In genomic region chr7:80205705-80206589, GRCm38 (mm10) we compare ENCODE assay signal across 18 mouse cellular contexts. TPM values are rescaled to one million over a fixed set of nuclear protein-coding genes. Genes with fewer than 3 reads are reported as not detected.
DNase-seq lines count a peak whose midpoint lies in the region; ATAC-seq and TF ChIP-seq lines count a peak whose summit lies in the region.
"Had no signal": no experiment of that assay in that cellular context is flagged by ENCODE, and none has a peak within 500 bp of the region (broad histone marks: within the 10 kb centered on the region; RNA-seq: fewer than 3 reads in every experiment).

No protein-coding gene starts in this region.

- H3K4me1 ChIP-seq in hindbrain, embryonic 10.5 days (replicated peaks): peaks cover 89% of the 10 kb centered on the region
- peaks cover 78% of the 10 kb centered on the region for H3K4me1 ChIP-seq in hindbrain, embryonic 12.5 days
- peaks cover 100% of the 10 kb centered on the region for H3K4me1 ChIP-seq in liver, embryonic 13.5 days (replicated peaks)
- H3K4me1 ChIP-seq in cerebellum, adult 2 months (ENCODE audit: control insufficient read depth, insufficient read depth, low read length): peaks cover 23% of the 10 kb centered on the region

- 89% methylated on average over 12 of the region's 12 CpGs for WGBS in hindbrain, embryonic 10.5 days
- WGBS in hindbrain, embryonic 12.5 days: 90% methylated on average over 12 of the region's 12 CpGs
- 49% methylated on average over 12 of the region's 12 CpGs for WGBS in liver, embryonic 13.5 days (ENCODE audit: insufficient replicate concordance)
- WGBS in cerebellum, adult 2 months: 90% methylated on average over 12 of the region's 12 CpGs

- no peaks in the 10 kb centered on the region for H3K9me3 ChIP-seq in hindbrain, embryonic 10.5 days
- no peaks in the 10 kb centered on the region for H3K9me3 ChIP-seq in hindbrain, embryonic 12.5 days (replicated peaks)
- H3K9me3 ChIP-seq in liver, embryonic 13.5 days (replicated peaks): no peaks in the 10 kb centered on the region
- H3K9me3 ChIP-seq: limb, embryonic 12.5 days; midbrain, embryonic 12.5 days had no signal

- H3K36me3 ChIP-seq in hindbrain, embryonic 10.5 days: peaks cover 11% of the 10 kb centered on the region
- H3K36me3 ChIP-seq in hindbrain, embryonic 12.5 days: no peaks in the 10 kb centered on the region
- peaks cover 43% of the 10 kb centered on the region for H3K36me3 ChIP-seq in liver, embryonic 13.5 days
- H3K36me3 ChIP-seq: midbrain, embryonic 12.5 days had no signal

- no peak for DNase-seq in hindbrain, embryonic 10.5 days (ENCODE audit: low spot score)
- peak; percentile 44 for DNase-seq in CD4-positive helper T cell, adult 2 months (ENCODE audit: low read depth, low spot score)
- peak; percentile 42 for DNase-seq in T-cell, adult 2 months (ENCODE audit: low spot score)
- DNase-seq in liver, embryonic 13.5 days: no peak
- no peak for DNase-seq in embryo, embryonic 9.5 days (ENCODE audit: extremely low spot score)
- no peak for DNase-seq in lung, postnatal 25 days (ENCODE audit: low spot score)
- no peak for DNase-seq in cerebellum, adult 2 months
- DNase-seq: adrenal gland, postnatal 36 days; cerebellum, adult 8-10 months; gastrocnemius, postnatal 36 days; heart, postnatal 36 days; kidney, adult 11 months; layer of hippocampus, adult 9-11 months had no signal

- no peak overlapping the region for H3K4me3 ChIP-seq in hindbrain, embryonic 10.5 days
- H3K4me3 ChIP-seq in hindbrain, embryonic 12.5 days: no peak overlapping the region
- no peak overlapping the region for H3K4me3 ChIP-seq in liver, embryonic 13.5 days (replicated peaks)
- H3K4me3 ChIP-seq in cerebellum, adult 2 months (replicated peaks; ENCODE audit: insufficient read depth, low read depth, low read length): no peak overlapping the region
- H3K4me3 ChIP-seq: limb, embryonic 12.5 days; midbrain, embryonic 12.5 days had no signal

- TF ChIP-seq CTCF in cerebellum, adult 2 months (IDR thresholded peaks at IDR 0.05; ENCODE audit: borderline replicate concordance, insufficient read depth, low read depth, low read length): no peak

- H3K27me3 ChIP-seq in hindbrain, embryonic 10.5 days (ENCODE audit: insufficient read depth, poor library complexity, severe bottlenecking): no peaks in the 10 kb centered on the region
- H3K27me3 ChIP-seq in hindbrain, embryonic 12.5 days: no peaks in the 10 kb centered on the region
- H3K27me3 ChIP-seq in liver, embryonic 13.5 days: no peaks in the 10 kb centered on the region
- H3K27me3 ChIP-seq in cerebellum, adult 2 months (ENCODE audit: control insufficient read depth, insufficient read depth, low read length): no peaks in the 10 kb centered on the region
- H3K27me3 ChIP-seq: limb, embryonic 12.5 days had no signal

- no peak for ATAC-seq in hindbrain, embryonic 12.5 days (ENCODE audit: low FRiP score)
- ATAC-seq in liver, embryonic 13.5 days (ENCODE audit: low read depth): no peak
- ATAC-seq: CD4-positive, CD25-positive, alpha-beta regulatory T cell, adult 4 months; forebrain, embryonic 16.5 days had no signal

- H3K4me2 ChIP-seq in hindbrain, embryonic 12.5 days (replicated peaks): no peak overlapping the region
- H3K4me2 ChIP-seq in liver, embryonic 13.5 days: peak overlapping the region; percentile 88
- H3K4me2 ChIP-seq: limb, embryonic 12.5 days; midbrain, embryonic 12.5 days had no signal

- H3K27ac ChIP-seq in hindbrain, embryonic 10.5 days: 0 out of 2 replicates have a peak overlapping the region, but pooled peaks have one; percentile 5
- H3K27ac ChIP-seq in hindbrain, embryonic 12.5 days: no peak overlapping the region
- H3K27ac ChIP-seq in liver, embryonic 13.5 days: peak overlapping the region; percentile 100
- H3K27ac ChIP-seq in cerebellum, adult 2 months (ENCODE audit: insufficient read depth, low read length): no peak overlapping the region
- H3K27ac ChIP-seq: limb, embryonic 12.5 days; midbrain, embryonic 12.5 days had no signal

- TF ChIP-seq POLR2A in cerebellum, adult 2 months (IDR thresholded peaks at IDR 0.05; ENCODE audit: borderline replicate concordance, insufficient read depth, low read length): no peak

- H3K9ac ChIP-seq in hindbrain, embryonic 12.5 days: no peak overlapping the region
- H3K9ac ChIP-seq in liver, embryonic 13.5 days: peak overlapping the region; percentile 83
- H3K9ac ChIP-seq: limb, embryonic 12.5 days; midbrain, embryonic 12.5 days had no signal

RNA-seq across cellular contexts. Expression of gene Sema4b, which starts 19.3 kb away (rescaled TPM):
- 14.0 and 17.5 TPM in 2 replicates for polyA plus RNA-seq in hindbrain, embryonic 10.5 days (2016; fragmentation: Nextera tagmentation; extraction: Ambion mirVana)
- polyA plus RNA-seq in hindbrain, embryonic 12.5 days (2016; fragmentation: Nextera tagmentation; extraction: Ambion mirVana): 20.9 and 21.1 TPM in 2 replicates
- 13.1 and 14.1 TPM in 2 replicates for polyA plus RNA-seq in liver, embryonic 13.5 days (2015; fragmentation: Nextera tagmentation; extraction: Ambion mirVana)
- polyA plus RNA-seq in cerebellum, adult 2 months (2012; rRNA removed): 10.7 and 11.5 TPM in 2 replicates

RNA-seq across cellular contexts. Expression of gene Cib1, which starts 26.7 kb away (rescaled TPM):
- 74.8 and 79.6 TPM in 2 replicates for polyA plus RNA-seq in hindbrain, embryonic 10.5 days (2016; fragmentation: Nextera tagmentation; extraction: Ambion mirVana)
- 37.5 and 40.5 TPM in 2 replicates for polyA plus RNA-seq in hindbrain, embryonic 12.5 days (2016; fragmentation: Nextera tagmentation; extraction: Ambion mirVana)
- polyA plus RNA-seq in liver, embryonic 13.5 days (2015; fragmentation: Nextera tagmentation; extraction: Ambion mirVana): 91.0 and 102 TPM in 2 replicates
- polyA plus RNA-seq in cerebellum, adult 2 months (2012; rRNA removed): 40.1 and 45.0 TPM in 2 replicates

RNA-seq across cellular contexts. Expression of gene Gdpgp1, which starts 26.7 kb away (rescaled TPM):
- 6.2 and 6.5 TPM in 2 replicates for polyA plus RNA-seq in hindbrain, embryonic 10.5 days (2016; fragmentation: Nextera tagmentation; extraction: Ambion mirVana)
- polyA plus RNA-seq in hindbrain, embryonic 12.5 days (2016; fragmentation: Nextera tagmentation; extraction: Ambion mirVana): 4.6 and 4.9 TPM in 2 replicates
- 2.4 and 3.0 TPM in 2 replicates for polyA plus RNA-seq in liver, embryonic 13.5 days (2015; fragmentation: Nextera tagmentation; extraction: Ambion mirVana)
- 3.9 and 4.1 TPM in 2 replicates for polyA plus RNA-seq in cerebellum, adult 2 months (2012; rRNA removed)

RNA-seq across cellular contexts. Expression of gene Ttll13, which starts 40.2 kb away (rescaled TPM):
- polyA plus RNA-seq in hindbrain, embryonic 10.5 days (2016; fragmentation: Nextera tagmentation; extraction: Ambion mirVana): 0.70 and 0.98 TPM in 2 replicates
- 2.0 and 2.7 TPM in 2 replicates for polyA plus RNA-seq in hindbrain, embryonic 12.5 days (2016; fragmentation: Nextera tagmentation; extraction: Ambion mirVana)
- 0.23 and 0.72 TPM in 2 replicates for polyA plus RNA-seq in liver, embryonic 13.5 days (2015; fragmentation: Nextera tagmentation; extraction: Ambion mirVana)
- 0.69 and 0.98 TPM in 2 replicates for polyA plus RNA-seq in cerebellum, adult 2 months (2012; rRNA removed)

RNA-seq across cellular contexts. Expression of gene Ngrn, which starts 55.1 kb away (rescaled TPM):
- polyA plus RNA-seq in hindbrain, embryonic 10.5 days (2016; fragmentation: Nextera tagmentation; extraction: Ambion mirVana): 40.4 and 47.4 TPM in 2 replicates
- 55.0 and 55.1 TPM in 2 replicates for polyA plus RNA-seq in hindbrain, embryonic 12.5 days (2016; fragmentation: Nextera tagmentation; extraction: Ambion mirVana)
- 33.5 and 37.2 TPM in 2 replicates for polyA plus RNA-seq in liver, embryonic 13.5 days (2015; fragmentation: Nextera tagmentation; extraction: Ambion mirVana)
- polyA plus RNA-seq in cerebellum, adult 2 months (2012; rRNA removed): 67.1 and 70.8 TPM in 2 replicates

Comparison
In these comparisons a context has a peak if more than half of its experiments do, and no peak if none do; other contexts are left out.
1. H3K27ac ChIP-seq: peak in hindbrain, embryonic 10.5 days (single experiment) and liver, embryonic 13.5 days (single experiment); none in hindbrain, embryonic 12.5 days (single experiment) and cerebellum, adult 2 months (single experiment).
2. DNase-seq: peak in CD4-positive helper T cell, adult 2 months (single experiment) and T-cell, adult 2 months (single experiment); none in hindbrain, embryonic 10.5 days (single experiment), liver, embryonic 13.5 days (single experiment), embryo, embryonic 9.5 days (single experiment), lung, postnatal 25 days (single experiment) and cerebellum, adult 2 months (0 of 2).